Mouse (Mus musculus) MEL (cell line): Measurements from ENCODE around the gene Klhdc8a.

ENCODE experiments used
- CTCF ChIP-seq, 3 experiments: IDR thresholded peaks in 2 of 3; conservative IDR thresholded peaks in 1 of 3; 2 replicates each; pipeline ENCODE4 v1.5.1; 2011 to 2012; ENCODE audit warnings: low read length in 3 of 3, low read depth in 2 of 3, mild to moderate bottlenecking in 2 of 3, improper control_type of control experiment in 1 of 3, inconsistent platforms in 1 of 3, mixed read lengths in 1 of 3, moderate library complexity in 1 of 3; ENCODE audit not compliant: control insufficient read depth in 1 of 3, insufficient read depth in 1 of 3, poor library complexity in 1 of 3, severe bottlenecking in 1 of 3
- ELF1 ChIP-seq: IDR thresholded peaks from 2 replicates; pipeline ENCODE4 v1.6.1; 2014; ENCODE audit warnings: low read depth, mild to moderate bottlenecking, inconsistent platforms, low read length, improper control_type of control experiment, moderate library complexity
- EP300 ChIP-seq, 2 experiments: IDR thresholded peaks; 2 replicates each; pipeline ENCODE4 v1.6.1; 2011; ENCODE audit warnings: improper control_type of control experiment in 2 of 2, low read length in 2 of 2, low read depth in 1 of 2, mild to moderate bottlenecking in 1 of 2
- GABPA ChIP-seq: IDR thresholded peaks from 2 replicates; pipeline ENCODE4 v1.6.1; 2012; ENCODE audit warnings: low read depth, mild to moderate bottlenecking, inconsistent platforms, low read length, improper control_type of control experiment, moderate library complexity
- MEF2A ChIP-seq: IDR thresholded peaks from 2 replicates; pipeline ENCODE4 v1.6.1; 2014; ENCODE audit warnings: low read depth, mild to moderate bottlenecking, inconsistent platforms, low read length, improper control_type of control experiment; ENCODE audit not compliant: poor library complexity, insufficient replicate concordance, severe bottlenecking; ENCODE audit errors: extremely low read depth
- MXI1 ChIP-seq: IDR thresholded peaks from 2 replicates; pipeline ENCODE4 v1.6.1; 2011; ENCODE audit warnings: mild to moderate bottlenecking, low read depth, low read length, improper control_type of control experiment
- POLR2A ChIP-seq, 2 experiments: IDR thresholded peaks; 2 replicates each; pipeline ENCODE4 v1.6.1; 2011 to 2012; ENCODE audit warnings: low read length in 2 of 2, mild to moderate bottlenecking in 2 of 2, control low read depth in 1 of 2, improper control_type of control experiment in 1 of 2, low read depth in 1 of 2, moderate library complexity in 1 of 2; ENCODE audit not compliant: control insufficient read depth in 1 of 2, insufficient read depth in 1 of 2, poor library complexity in 1 of 2
- POLR2AphosphoS2 ChIP-seq: IDR thresholded peaks from 2 replicates; pipeline ENCODE4 v1.6.1; 2011; ENCODE audit warnings: low read length, improper control_type of control experiment
- RCOR1 ChIP-seq: IDR thresholded peaks from 2 replicates; pipeline ENCODE4 v1.6.1; 2012; ENCODE audit warnings: low read depth, mild to moderate bottlenecking, inconsistent platforms, low read length, improper control_type of control experiment
- UBTF ChIP-seq: IDR thresholded peaks from 2 replicates; pipeline ENCODE4 v1.6.1; 2012; ENCODE audit warnings: low read depth, mild to moderate bottlenecking, inconsistent platforms, low read length, improper control_type of control experiment, moderate library complexity, borderline replicate concordance; ENCODE audit not compliant: insufficient read depth
- USF1 ChIP-seq: IDR thresholded peaks from 2 replicates; pipeline ENCODE4 v1.6.1; 2014; ENCODE audit warnings: low read depth, mild to moderate bottlenecking, inconsistent platforms, low read length, improper control_type of control experiment, moderate library complexity
- ZKSCAN1 ChIP-seq: IDR thresholded peaks from 2 replicates; pipeline ENCODE4 v1.6.1; 2012; ENCODE audit warnings: low read depth, mild to moderate bottlenecking, inconsistent platforms, low read length, improper control_type of control experiment, moderate library complexity

GRCm38 (mm10) chr1:132307962-132308361 is 9.5 kb downstream of the Klhdc8a start:
- TF ChIP-seq POLR2AphosphoS2: no peak
- no peak for TF ChIP-seq ZKSCAN1
- TF ChIP-seq CTCF (IDR thresholded peaks at IDR 0.05 in 2 of 3, conservative IDR thresholded peaks at IDR 0.05 in 1 of 3; ENCODE audit: control insufficient read depth in 1 of 3, insufficient read depth in 1 of 3, low read depth in 2 of 3, low read length in 3 of 3, poor library complexity in 1 of 3, severe bottlenecking in 1 of 3): no peak
- no peak for TF ChIP-seq POLR2A (IDR thresholded peaks at IDR 0.05; ENCODE audit: control insufficient read depth in 1 of 2, insufficient read depth in 1 of 2, low read depth in 1 of 2, low read length in 2 of 2, poor library complexity in 1 of 2)
- no peak for TF ChIP-seq UBTF
- TF ChIP-seq MEF2A: no peak
- TF ChIP-seq RCOR1: no peak
- no peak for TF ChIP-seq ELF1
- no peak for TF ChIP-seq EP300 (IDR thresholded peaks at IDR 0.05; ENCODE audit: low read depth in 1 of 2, low read length in 2 of 2)
- no peak for TF ChIP-seq MXI1
- TF ChIP-seq GABPA: no peak
- no peak for TF ChIP-seq USF1
